Mouse (Mus musculus) thymus, adult 2 months (tissue): ENCODE data around the gene Scmh1. TPM values are rescaled to one million over a fixed set of nuclear protein-coding genes. Genes with fewer than 3 reads are reported as not detected.

ENCODE experiments used
- DNase-seq: peaks from one replicate; pipeline ENCODE4 v3.0.0; 2021
- H3K27ac ChIP-seq: fragments of 200-500 bp; 2 replicates; pipeline ENCODE4 v1.5.1; 2012; ENCODE audit warnings: low read length, control low read depth; ENCODE audit not compliant: control insufficient read depth, insufficient read depth
- H3K27me3 ChIP-seq: fragments of 200-500 bp; 2 replicates; pipeline ENCODE4 v1.6.1; 2012; ENCODE audit warnings: mild to moderate bottlenecking, low read length, moderate library complexity, mixed read lengths; ENCODE audit not compliant: control insufficient read depth, insufficient read depth
- H3K36me3 ChIP-seq: fragments of 200-500 bp; 2 replicates; pipeline ENCODE4 v1.6.1; 2012; ENCODE audit warnings: mild to moderate bottlenecking, low read length, moderate library complexity; ENCODE audit not compliant: control insufficient read depth, insufficient read depth
- H3K4me1 ChIP-seq: fragments of 200-500 bp; replicated peaks from 2 replicates; pipeline ENCODE4 v1.6.1; 2012; ENCODE audit warnings: low read length; ENCODE audit not compliant: control insufficient read depth, insufficient read depth
- H3K4me3 ChIP-seq: fragments of 200-500 bp; 2 replicates; pipeline ENCODE4 v1.5.1; 2012; ENCODE audit warnings: mild to moderate bottlenecking, low read length, control low read depth, moderate library complexity; ENCODE audit not compliant: control insufficient read depth, insufficient read depth
- CTCF ChIP-seq: fragments of 200-500 bp; IDR thresholded peaks from 2 replicates; pipeline ENCODE4 v1.5.1; 2012; ENCODE audit warnings: mild to moderate bottlenecking, control low read depth, low read length, moderate library complexity, borderline replicate concordance; ENCODE audit not compliant: control insufficient read depth, poor library complexity, insufficient read depth; ENCODE audit errors: extremely low read depth
- POLR2A ChIP-seq: fragments of 200-500 bp; IDR thresholded peaks from 2 replicates; pipeline ENCODE4 v1.6.1; 2012; ENCODE audit warnings: mild to moderate bottlenecking, low read length, control low read depth, moderate library complexity; ENCODE audit not compliant: control insufficient read depth, poor library complexity, insufficient read depth; ENCODE audit errors: extremely low read depth
- whole genome bisulfite sequencing: fragments of 180-500 bp; shearing (Covaris S2); methylation state at CpG from one replicate; pipeline ENCODE4 v1.1.7; 2018; 5-methylcytosine and 5-hydroxymethylcytosine counted together
- polyA plus RNA-seq: library from polyadenylated mRNA; depleted of rRNA; stranded (reverse); fragments of >200 nt; gene quantifications from 2 replicates; pipeline ENCODE4 v1.2.3, GENCODE M21; 2012

Scmh1 gene
- polyA plus RNA-seq, 1 experiment: 41.7 TPM

DNA sequence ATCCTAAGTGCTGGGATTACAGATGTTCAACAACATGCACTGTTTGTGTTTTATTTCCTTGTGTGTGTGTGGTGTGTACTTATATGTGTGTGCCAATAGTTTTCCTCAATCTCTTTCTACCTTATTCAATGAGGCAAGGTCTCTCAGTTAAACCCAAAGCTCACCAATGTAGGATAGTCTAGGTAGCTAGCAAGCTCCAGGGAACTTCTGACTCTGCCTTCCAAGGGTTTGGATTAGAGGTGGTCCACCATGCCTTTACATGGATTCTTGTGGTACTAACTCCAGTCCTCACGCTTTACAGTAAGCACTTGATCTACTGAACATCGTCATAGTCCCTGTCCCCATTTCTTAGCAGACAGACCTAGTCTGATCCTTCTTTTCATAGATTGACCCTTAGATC lies 109.3 kb downstream of the Scmh1 start:
- no peaks in the 10 kb centered on the region for H3K4me1 ChIP-seq
- peaks cover 30% of the 10 kb centered on the region for H3K36me3 ChIP-seq
- DNase-seq: no peak
- H3K27ac ChIP-seq: no peak overlapping the region
- H3K4me3 ChIP-seq: no peak overlapping the region
- 99% methylated on average over 2 of the region's 2 CpGs for WGBS
- TF ChIP-seq POLR2A (no peak), CTCF (no peak)
- no peaks in the 10 kb centered on the region for H3K27me3 ChIP-seq

DNA sequence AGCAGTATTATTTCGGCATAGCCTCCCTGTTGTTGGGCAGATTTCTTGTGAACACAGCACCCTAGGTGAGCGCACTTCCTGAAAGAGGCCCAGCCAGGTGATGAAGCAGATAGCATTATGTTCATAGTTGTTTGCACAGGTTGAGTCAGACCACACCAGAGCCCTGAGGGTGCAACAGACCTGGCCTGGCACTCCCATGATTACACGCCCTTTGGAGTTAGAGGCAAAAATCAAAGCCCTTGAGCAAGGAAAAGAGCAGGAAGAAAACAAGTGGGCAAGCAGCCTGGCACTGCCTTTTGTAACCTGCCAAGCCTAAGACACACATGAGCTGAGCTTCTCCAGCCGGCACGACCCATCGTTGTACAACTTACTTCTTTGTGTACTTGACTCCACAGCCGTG lies 111.4 kb downstream of the Scmh1 start:
- no peak overlapping the region for H3K27ac ChIP-seq
- no peaks in the 10 kb centered on the region for H3K27me3 ChIP-seq
- 95% methylated on average over 7 of the region's 7 CpGs for WGBS
- H3K36me3 ChIP-seq: peaks cover 30% of the 10 kb centered on the region
- no peaks in the 10 kb centered on the region for H3K4me1 ChIP-seq
- no peak overlapping the region for H3K4me3 ChIP-seq
- DNase-seq: no peak
- TF ChIP-seq CTCF: no peak
- no peak for TF ChIP-seq POLR2A

DNA sequence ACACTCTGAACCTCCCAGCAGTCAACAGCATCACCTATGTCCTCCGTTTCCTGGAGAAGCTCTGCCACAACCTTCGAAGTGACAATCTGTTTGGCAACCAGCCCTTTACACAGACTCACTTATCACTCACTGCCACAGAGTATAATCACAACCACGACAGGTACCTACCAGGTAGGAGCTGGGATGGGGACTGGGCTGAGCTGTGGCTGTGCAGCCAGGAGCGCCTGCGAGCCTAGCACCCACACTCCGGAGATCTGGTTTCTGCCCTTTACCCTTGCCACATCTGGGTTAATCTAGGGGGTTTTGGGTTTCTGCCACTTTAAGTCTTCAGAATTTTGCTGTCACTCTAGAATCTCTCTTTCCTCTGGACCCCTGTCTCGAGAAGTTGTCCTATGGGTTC lies 111.8 kb downstream of the Scmh1 start:
- Histone ChIP-seq H3K27ac (no peak overlapping the region), H3K36me3 (peaks cover 30% of the 10 kb centered on the region), H3K4me1 (no peaks in the 10 kb centered on the region), H3K27me3 (no peaks in the 10 kb centered on the region), H3K4me3 (no peak overlapping the region)
- TF ChIP-seq CTCF: no peak
- no peak for TF ChIP-seq POLR2A
- WGBS: 95% methylated on average over 7 of the region's 7 CpGs
- no peak for DNase-seq

DNA sequence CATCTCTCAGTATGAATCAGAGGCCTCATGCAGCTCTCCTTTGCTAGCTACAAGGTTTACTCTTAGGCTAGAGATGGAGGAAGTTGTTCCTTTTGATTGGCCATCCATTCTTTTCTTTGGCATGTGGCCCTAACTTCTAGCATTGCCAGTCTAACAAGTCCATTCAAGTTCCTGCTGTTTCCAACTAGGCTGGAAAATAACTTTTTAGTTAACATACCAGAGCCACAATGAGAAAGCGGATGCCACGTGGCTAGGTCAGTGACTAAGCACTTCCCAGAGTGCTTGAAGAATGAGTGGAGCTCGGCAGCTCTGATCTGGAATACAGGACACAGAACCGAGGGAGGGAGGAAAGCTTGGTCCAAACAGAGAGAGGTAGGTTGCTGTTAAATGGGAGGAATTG lies 112.3 kb downstream of the Scmh1 start:
- Histone ChIP-seq H3K27me3 (no peaks in the 10 kb centered on the region), H3K27ac (no peak overlapping the region), H3K4me1 (no peaks in the 10 kb centered on the region), H3K4me3 (no peak overlapping the region), H3K36me3 (peaks cover 33% of the 10 kb centered on the region)
- WGBS: 84% methylated on average over 4 of the region's 4 CpGs
- TF ChIP-seq CTCF (no peak), POLR2A (no peak)
- no peak for DNase-seq

DNA sequence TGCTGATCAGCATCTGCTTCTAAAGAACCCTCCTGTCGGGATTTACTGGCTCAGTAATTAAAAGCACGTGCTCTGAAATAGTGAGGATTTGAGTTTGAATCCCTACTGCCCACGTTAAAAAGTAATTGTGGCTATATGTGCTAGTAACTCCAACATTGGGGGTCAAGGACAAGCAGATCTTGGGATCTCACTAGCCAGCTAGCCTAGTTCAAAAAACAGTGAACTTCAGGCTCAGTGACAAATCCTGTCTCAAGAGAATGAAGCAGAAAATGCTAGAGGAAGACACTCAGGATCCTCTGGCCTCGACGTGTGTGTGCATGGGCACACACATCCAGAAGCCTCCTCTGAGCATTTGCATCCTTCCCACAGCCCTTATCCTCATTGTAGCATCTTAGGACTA lies 116.7 kb downstream of the Scmh1 start:
- Histone ChIP-seq H3K36me3 (peaks cover 34% of the 10 kb centered on the region), H3K27me3 (no peaks in the 10 kb centered on the region), H3K27ac (no peak overlapping the region), H3K4me3 (no peak overlapping the region), H3K4me1 (no peaks in the 10 kb centered on the region)
- no peak for DNase-seq
- WGBS: 97% methylated on average over 5 of the region's 5 CpGs
- TF ChIP-seq CTCF (no peak), POLR2A (no peak)

DNA sequence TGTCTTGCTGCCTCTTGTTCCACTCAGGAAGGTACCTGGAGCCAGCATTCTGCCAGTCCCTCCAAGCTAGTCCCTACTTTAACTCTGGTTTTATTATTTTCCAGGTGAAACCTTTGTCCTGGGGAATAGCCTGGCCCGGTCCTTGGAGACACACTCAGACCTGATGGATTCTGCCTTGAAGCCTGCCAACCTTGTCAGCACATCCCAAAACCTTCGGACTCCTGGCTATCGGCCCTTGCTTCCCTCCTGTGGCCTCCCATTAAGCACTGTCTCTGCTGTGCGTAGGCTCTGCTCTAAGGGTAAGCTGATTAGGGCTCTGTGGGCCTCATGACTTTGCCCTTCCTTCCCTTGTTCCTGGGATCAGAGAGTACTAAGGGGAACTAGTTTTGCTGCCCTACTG lies 117.3 kb downstream of the Scmh1 start:
- H3K4me1 ChIP-seq: no peaks in the 10 kb centered on the region
- 96% methylated on average over 4 of the region's 4 CpGs for WGBS
- H3K4me3 ChIP-seq: no peak overlapping the region
- DNase-seq: no peak
- no peaks in the 10 kb centered on the region for H3K27me3 ChIP-seq
- no peak overlapping the region for H3K27ac ChIP-seq
- TF ChIP-seq POLR2A (no peak), CTCF (no peak)
- peaks cover 28% of the 10 kb centered on the region for H3K36me3 ChIP-seq

DNA sequence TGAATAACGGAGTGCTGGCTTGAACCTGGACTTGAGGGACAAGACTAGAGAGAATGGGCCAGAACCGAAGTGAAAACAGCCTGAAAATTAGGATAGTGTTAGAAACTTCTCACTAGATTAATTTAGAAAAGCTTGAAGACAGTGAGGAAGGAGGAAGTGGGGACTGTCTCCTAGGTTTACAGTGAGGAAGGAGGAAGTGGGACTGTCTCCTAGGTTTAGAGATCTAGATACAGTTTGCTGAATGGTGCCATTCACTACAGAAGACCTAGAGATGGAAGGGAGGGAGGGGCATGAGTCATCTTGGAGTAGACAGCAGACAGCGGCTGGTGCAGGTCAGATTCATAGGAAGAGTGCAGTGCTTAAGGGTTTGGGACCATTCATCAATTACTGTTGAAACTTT lies 118.0 kb downstream of the Scmh1 start:
- TF ChIP-seq CTCF (no peak), POLR2A (no peak)

More for the DNA sequence above, 118.0 kb downstream of the Scmh1 start:
- Histone ChIP-seq H3K4me1 (no peaks in the 10 kb centered on the region), H3K36me3 (peaks cover 29% of the 10 kb centered on the region), H3K27ac (no peak overlapping the region), H3K27me3 (no peaks in the 10 kb centered on the region), H3K4me3 (no peak overlapping the region)
- no peak for DNase-seq
- WGBS: 92% methylated on average over 3 of the region's 3 CpGs
